Mouse (Mus musculus) gastrocnemius, adult 18-20 months (tissue): ENCODE measurements around the gene Gpank1. TPM values are rescaled to one million over a fixed set of nuclear protein-coding genes. Genes with fewer than 3 reads are reported as not detected.

Source experiments
- DNase-seq: peaks from one replicate; pipeline ENCODE4 v3.0.0; 2021; ENCODE audit warnings: low spot score
- total RNA-seq, 2 experiments: library from RNA; stranded (reverse); gene quantifications; 2 replicates each; pipeline ENCODE4 v1.2.3; 2021

Gpank1 gene
- total RNA-seq, 2 experiments from 2014 or later: 8.7 to 9.0 TPM

DNA sequence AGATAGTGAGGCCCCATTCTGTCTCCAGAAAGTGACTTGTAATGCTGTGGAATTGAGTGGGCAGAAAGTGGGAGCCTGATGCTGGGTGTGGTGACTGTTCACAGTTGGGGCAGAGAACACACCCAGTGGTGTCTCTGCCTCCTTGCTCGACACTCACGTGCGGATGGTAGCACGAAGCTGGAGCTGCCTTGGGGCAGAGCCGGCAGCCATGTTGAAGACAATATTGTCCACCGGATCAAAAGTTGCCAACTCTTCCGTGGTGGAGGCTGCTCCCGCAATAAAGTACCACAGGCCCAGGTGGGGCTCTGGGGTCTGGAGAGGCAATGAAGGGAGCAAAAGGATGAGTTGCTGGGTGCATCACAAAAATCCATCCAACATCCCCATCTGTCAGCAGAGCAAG is 9.8 kb downstream of the Gpank1 start:
- no peak for DNase-seq

DNA sequence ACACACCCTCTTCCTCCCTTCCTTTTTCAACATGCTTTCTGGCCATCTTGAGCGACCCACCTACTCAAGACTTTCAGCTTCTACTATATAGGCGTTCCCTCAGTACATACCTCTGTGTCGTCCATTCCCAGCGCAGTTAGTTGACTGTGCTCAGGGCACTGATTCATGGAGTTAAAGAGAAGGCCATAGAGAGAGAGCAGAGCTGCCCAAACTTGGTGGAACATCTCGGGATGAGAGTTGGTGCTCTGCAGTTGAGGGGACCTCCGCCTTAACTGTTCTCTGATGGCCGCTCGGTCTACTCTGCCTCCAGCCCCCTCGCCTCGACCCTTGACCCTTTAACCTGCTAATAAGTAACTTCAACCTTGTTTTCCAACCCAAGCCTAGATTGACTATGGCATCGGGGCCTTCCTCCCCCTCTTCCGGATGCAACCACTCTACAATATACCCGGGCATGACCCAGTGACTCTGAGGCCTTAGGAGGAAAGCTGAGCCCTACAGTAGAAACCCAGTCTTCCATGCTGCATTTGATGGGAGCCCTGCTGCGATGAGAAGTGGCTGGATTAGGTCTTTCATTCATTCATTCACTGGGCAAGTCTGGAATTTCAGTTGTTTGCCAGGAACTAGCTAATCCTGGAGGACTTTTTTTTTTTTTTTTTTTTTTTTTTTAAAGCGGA is 10.4 kb downstream of the Gpank1 start, which contains the start of gene Apom:
Apom (minus strand) TSS at position 551 of the 674 bp plus-strand sequence.
- no peak for DNase-seq

DNA sequence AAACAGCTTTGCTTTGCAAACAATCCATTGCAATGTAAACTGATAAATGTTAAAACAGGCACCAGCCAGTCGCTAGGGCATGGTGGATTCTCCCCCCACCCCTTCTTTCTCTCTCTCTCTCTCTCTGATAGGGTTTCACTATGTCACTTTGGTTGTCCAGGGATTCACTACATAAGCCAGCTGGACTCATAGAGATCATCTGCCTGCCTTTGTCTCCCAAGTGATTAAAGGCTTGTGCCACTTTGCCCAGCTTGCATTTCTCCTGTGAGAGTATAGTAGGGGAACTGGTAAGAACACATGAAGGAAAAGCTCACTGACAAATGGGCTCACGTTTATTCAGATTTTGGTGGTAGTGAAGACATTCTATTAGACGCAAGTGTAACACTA is 10.9 kb downstream of the Gpank1 start:
- DNase-seq: no peak

- no peak for DNase-seq
These were observed 12.3 kb downstream of the Gpank1 start for GRCm38 (mm10) chr17:35133517-35133916.

DNA sequence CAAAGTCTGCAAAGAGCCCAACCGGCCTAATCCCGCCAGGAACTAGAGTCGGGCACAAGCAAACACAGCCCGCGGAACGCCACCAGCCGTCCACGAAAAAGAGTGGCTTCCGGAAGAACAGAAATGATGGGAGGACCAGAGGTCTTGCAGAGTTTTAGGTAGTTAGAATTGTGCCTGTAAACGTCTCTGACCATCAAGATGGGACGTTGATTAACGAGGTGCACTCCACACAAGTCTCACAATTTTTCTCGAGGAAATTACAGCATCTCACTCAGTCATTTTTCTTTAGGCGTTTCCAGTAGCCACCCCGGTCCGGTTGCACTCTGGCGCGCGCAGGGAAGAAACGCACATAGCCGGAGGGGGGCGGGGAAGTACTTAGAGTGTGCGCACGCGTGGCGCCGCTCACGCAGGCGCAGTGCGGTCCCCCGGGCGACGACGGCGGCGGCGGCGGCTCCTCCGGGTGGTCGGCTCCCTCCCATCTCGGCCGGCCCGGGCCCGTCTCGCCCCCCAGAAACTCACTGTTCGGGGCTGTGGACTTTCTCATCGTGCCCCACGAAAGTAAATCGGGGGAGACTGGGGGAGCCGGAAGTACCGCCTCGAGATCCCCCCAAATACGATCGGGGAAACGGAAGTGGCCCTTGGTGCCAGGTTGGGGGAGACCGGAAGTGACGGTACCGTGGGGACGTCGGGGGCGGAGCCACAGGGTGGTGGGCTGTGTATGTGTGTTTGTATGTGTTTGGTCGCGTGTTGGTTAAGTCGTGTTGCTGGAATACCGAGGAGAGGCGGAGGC is 13.7 kb downstream of the Gpank1 start, which contains the start of gene Bag6:
Bag6 (plus strand) TSS at position 378 of the 790 bp plus-strand sequence.
- peak; percentile 93 for DNase-seq

DNA sequence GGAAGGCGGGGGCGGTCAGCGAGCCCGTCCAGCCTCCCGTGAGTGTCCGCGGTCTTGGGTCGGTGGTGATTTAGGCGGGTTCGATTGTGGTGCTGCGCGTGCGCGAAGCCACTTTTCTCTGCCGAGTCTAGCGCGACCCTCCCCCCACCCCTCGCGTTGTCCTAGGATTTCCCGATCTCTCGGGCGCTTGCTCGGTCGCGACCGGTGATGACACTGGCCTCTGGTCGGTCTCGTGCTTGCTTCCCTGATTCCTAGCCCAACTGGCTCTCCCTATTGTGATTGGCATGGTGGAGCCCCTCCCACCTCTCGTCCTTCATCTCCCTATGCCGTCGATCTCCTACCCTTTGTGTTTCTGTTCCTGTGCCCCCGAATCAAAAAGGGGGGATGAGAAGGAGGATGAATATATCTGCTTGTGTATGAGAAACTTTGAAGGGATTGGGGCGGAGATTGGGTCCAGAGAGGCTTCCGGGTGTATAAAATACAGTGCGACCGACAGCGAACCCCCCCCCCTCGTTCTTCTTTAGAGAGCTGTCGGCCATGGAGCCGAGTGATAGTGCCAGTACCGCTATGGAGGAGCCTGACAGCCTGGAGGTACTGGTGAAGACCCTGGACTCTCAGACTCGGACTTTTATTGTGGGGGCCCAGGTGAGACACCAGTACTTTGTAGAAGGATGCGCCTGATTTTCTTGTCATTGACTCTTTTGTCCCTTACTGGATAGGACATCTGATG is 14.5 kb downstream of the Gpank1 start:
- no peak for DNase-seq

GRCm38 (mm10) chr17:35139269-35139668 is 18.0 kb downstream of the Gpank1 start:
- no peak for DNase-seq

DNA sequence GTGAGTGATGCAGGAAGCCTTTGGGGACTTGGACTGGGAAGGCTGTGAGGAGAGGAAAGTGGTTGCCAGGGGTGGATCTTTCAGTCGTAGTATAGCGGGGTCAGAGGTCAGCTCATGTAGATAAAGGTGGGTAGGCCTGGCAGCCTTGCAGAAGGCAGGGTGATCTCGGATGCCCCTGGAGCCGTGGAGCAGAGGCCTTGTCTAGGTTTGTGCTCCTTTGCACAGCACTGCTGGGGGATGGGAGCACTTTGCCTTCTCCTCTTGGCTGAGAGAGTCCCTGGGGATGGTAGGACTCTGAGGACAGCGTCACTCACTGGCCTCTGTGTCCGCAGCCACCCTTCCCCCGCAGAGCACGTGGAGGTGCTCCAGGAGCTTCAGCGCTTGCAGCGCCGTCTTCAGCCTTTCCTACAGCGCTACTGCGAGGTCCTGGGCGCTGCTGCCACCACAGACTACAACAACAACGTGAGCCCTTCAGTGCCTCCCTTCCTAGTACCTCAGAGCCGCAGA is 19.3 kb downstream of the Gpank1 start:
- no peak for DNase-seq

GRCm38 (mm10) chr17:35141971-35142370 is 20.7 kb downstream of the Gpank1 start:
- no peak for DNase-seq

DNA sequence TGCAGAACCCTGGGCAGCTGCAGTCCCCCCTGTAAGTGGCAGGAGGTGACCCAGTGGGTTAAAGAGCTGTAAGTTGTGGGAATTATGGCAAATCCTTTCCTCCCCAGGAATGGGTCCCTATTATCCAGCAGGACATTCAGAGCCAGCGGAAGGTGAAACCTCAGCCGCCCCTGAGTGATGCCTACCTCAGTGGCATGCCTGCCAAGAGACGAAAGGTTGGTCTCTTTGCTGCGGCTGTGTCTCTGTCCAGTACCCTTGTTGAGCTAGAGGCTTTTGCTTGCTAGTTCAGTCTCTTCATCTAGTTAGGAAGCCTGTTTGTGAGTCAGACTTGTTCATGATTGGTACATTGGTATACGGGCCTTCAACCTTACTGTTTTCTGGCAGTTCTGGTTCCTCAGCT is 24.9 kb downstream of the Gpank1 start:
- no peak for DNase-seq

GRCm38 (mm10) chr17:35147348-35147747 is 26.1 kb downstream of the Gpank1 start:
- no peak for DNase-seq

GRCm38 (mm10) chr17:35147922-35148639 is 26.8 kb downstream of the Gpank1 start:
- DNase-seq: no peak

DNA sequence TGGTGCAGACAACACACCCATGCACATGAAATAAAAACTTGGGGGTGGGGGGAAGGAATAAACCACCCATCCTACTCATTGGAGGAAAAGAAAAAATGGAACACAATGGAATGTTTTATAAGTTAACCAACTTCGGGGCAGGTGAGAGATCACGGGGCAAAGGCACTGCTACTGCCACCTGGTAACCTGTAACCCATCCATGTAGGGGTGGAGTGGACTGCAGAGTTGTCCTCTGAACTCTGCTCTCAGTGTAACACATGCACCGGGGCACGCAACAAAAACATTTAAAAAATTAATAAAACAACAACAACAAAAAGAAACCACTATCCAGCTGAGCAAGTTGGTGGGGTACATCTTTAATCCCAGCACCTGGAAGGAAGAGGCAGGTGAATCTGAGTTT is 30.9 kb downstream of the Gpank1 start:
- no peak for DNase-seq

- no peak for DNase-seq
These were observed 31.8 kb downstream of the Gpank1 start for GRCm38 (mm10) chr17:35153077-35153476.

- no peak for DNase-seq
These were observed 32.7 kb downstream of the Gpank1 start for GRCm38 (mm10) chr17:35153931-35154330.

DNA sequence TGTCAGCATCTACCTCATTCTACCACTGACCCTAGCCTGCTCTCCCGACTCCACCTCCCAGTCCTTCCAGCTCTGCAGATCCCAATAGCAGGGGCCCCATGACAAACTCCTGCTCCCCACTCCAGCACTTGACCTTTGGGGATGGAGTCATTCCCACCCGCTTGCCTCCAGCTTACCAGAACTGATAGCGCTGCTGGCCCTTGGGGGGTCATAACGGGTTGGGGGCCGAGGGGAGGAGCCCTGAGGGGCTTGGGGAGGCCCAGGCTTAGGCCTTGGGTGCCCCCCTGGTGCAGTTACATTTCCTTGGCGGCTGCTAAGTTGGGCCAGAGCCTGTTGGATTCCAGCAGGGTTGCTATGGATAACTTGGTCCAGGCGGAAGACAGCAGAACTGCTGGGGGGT is 33.4 kb downstream of the Gpank1 start:
- no peak for DNase-seq

GRCm38 (mm10) chr17:35155451-35155850 is 34.2 kb downstream of the Gpank1 start:
- DNase-seq: no peak

DNA sequence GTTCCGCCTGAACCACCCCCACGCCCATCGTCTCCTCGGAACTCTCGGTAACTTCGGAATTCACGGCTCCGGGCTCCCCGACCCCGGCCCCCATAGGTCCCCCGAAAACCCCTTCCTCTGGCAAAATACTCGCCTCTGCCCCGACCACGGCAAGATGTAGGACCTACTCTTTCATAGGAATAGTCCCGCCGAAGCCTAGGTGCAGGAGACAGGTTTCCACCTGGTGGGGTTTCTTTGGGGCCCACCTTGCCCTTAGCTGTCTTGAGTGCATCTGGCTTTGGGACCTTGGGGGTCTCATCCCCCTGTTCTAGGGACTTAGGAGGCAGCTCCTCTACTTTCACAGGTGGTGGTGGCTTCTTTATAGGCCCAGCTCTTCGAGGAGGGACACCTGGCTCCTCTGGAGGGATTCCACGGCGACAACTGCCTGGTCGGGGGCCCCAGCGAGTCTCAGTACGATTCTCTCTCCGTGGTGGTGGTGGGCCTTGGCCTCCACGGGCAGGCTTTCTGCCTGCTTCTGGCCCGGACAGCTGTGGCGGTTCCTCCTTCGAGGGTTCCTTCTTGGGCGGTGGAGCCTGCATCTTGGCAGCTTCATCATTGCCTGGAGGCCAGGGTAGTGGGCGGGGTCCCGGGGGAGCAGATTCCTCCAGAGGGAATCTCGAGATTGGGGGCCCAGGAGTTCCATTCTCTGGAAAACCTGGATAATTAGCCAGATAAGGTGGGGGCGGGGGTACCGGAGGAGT is 35.4 kb downstream of the Gpank1 start:
- DNase-seq: no peak

DNA sequence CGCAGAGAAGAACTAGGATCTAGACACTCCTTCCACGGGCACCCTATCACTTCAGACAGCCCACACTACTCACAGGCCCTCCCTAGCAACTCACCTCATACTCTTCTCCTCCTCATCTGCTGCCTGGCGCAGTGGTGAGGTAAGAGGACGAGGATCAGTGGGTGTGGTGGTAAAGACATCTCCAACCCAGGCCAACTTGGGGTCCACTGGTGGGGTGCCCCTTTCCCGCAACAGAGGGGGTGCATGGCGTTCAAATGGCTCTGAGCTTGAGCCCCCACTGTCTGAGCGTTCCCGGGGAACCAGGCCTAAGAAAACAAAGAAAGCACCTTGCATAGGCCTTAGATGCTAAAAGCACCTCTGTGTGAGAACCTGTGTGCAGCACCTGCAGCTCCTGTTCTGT is 36.0 kb downstream of the Gpank1 start:
- DNase-seq: no peak

- DNase-seq: no peak
These were observed 36.5 kb downstream of the Gpank1 start for GRCm38 (mm10) chr17:35157661-35158175.
